Mouse (Mus musculus) central nervous system, embryonic 11.5 days (tissue): ENCODE data around the gene Ergic2. TPM values are rescaled to one million over a fixed set of nuclear protein-coding genes. Genes with fewer than 3 reads are reported as not detected.

ENCODE experiments used
- polyA plus RNA-seq: library from polyadenylated mRNA; depleted of rRNA; stranded (reverse); fragments of >200 nt; gene quantifications from 2 replicates; pipeline ENCODE4 v1.2.3, GENCODE M21; 2012; rRNA removed

The Ergic2 gene
- 72.1 and 134 TPM in 2 replicates for polyA plus RNA-seq

DNA sequence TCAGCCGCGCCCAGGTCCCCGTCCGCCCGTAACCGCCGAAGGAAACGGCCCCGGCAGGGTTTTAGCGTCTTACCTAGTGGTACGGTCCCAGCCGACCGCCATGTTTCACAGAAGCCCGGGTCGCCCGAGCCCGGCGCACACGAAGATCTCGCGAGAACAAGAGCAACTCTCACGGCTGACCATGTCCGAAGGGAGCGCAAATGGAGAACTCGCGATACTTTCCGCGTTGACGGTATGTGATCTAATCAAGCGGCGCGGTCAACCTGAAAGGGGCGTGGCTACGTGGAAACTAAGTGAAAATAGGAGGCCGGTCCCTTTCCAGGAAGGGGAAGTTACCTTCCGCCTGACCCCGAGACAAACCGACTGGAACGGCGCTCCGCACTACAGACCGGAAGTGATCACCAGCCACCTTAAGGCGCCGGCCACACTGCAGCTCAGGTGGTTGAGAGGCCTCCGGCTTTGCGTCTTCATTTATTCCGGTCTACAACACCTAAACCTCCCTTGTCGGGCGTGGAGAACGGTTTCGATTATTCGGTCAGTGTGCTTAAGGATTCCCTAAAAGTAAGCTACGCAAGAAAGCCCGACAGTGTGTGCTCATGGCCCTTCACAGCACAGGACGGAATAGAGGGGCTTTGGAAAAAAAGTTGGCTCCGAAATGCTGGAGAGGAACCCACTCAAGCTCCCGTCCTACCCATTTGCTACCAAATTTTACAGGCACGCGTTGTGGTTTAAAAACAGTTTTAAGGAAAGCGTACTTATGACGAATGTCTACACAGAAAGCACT lies at the start of gene Ergic2:
Ergic2 (minus strand) TSS at position 478 of the 784 bp plus-strand sequence.

Other genes with a start within 250 kb of the Ergic2 start
- gene Far2, start 165.1 kb downstream of the Ergic2 start, polyA plus RNA-seq = 0.20 and 0.73 TPM in 2 replicates
- gene Tmtc1, start 232.0 kb upstream of the Ergic2 start, polyA plus RNA-seq = 2.4 and 2.8 TPM in 2 replicates